10 mouse cellular contexts compared by ENCODE assay signal in the genomic region with DNA sequence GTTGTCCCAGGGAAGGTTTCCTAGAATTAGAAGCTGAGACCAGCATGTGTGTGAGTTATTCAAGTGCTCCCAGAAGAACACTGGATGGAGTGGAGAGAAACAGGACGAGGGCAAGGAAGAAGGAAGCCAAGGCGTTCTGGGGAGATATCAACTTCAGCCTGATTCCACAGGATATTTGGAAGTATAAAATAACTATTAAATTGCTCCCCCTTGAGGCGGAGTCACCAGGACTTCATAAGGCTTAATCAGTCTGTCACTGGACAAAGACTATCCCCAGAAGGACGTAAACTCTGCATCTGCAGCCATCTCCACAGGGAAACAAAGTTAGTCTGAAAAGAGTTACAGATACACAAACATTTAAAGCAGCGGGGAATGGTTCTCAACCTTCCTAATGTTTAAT.
DNase-seq lines count a peak whose midpoint lies in the region; ATAC-seq and TF ChIP-seq lines count a peak whose summit lies in the region.
"Had no signal": no experiment of that assay in that cellular context is flagged by ENCODE, and none has a peak within 500 bp of the region (broad histone marks: within the 10 kb centered on the region; RNA-seq: fewer than 3 reads in every experiment).

No protein-coding gene starts in this region.

- DNase-seq in gastrocnemius, adult 2 months: no peak
- DNase-seq in gastrocnemius, postnatal 36 days: no peak
- no peak for DNase-seq in left cerebral cortex, adult 2 months (ENCODE audit: extremely low spot score in 1 of 2, low spot score in 2 of 2)
- DNase-seq in left cerebral cortex, adult 18-20 months (ENCODE audit: low spot score in 2 of 2): no peak
- no peak for DNase-seq in Patski (ENCODE audit: low read depth, low spot score)
- DNase-seq in cerebellum, postnatal 14 days: peak; percentile 16 to 33
- DNase-seq in right cerebral cortex, adult 18-20 months: no peak
- no peak for DNase-seq in layer of hippocampus, postnatal 10 days (ENCODE audit: low spot score in 2 of 2)
- DNase-seq: thymus, postnatal 4 days had no signal

- no peak for ATAC-seq in Patski

- CTCF ChIA-PET in Patski (lab: Charles Lee): no interaction called here

- TF ChIP-seq CTCF in gastrocnemius, adult 2 months (IDR thresholded peaks at IDR 0.05): peak; percentile 44
- peak; percentile 12 for TF ChIP-seq CTCF in left cerebral cortex, adult 2 months (IDR thresholded peaks at IDR 0.05)
- TF ChIP-seq CTCF in Patski (IDR thresholded peaks at IDR 0.05): peak; percentile 39

- intact Hi-C loops in gastrocnemius, adult 2 months (cut with DNase I): loop anchor here (2.0 kb wide), 1 partner anchor 193 kb away; no protein-coding TSS in a partner anchor
- intact Hi-C loops in gastrocnemius, postnatal 36 days (cut with DNase I): loop anchor here (5.0 kb wide), 1 partner anchor 196 kb away; no protein-coding TSS in a partner anchor
- intact Hi-C loops in left cerebral cortex, adult 2 months (cut with DNase I): loop anchor here (2.0 to 5.0 kb wide), 2 partner anchors 106 to 193 kb away; a partner anchor contains a TSS

- POLR2A ChIA-PET in Patski (lab: Charles Lee): no interaction called here

- no peak overlapping the region for H3K4me3 ChIP-seq in gastrocnemius, adult 2 months
- H3K4me3 ChIP-seq in left cerebral cortex, adult 2 months: no peak overlapping the region
- H3K4me3 ChIP-seq: limb, embryonic 13.5 days had no signal

- H3K27me3 ChIP-seq in Patski: peaks cover 43% of the 10 kb centered on the region

- in situ Hi-C loops in Patski (cut with MboI; ENCODE audit: low pct_unique_long_range_greater_than_20kb): no loop called here

- no peak overlapping the region for H3K27ac ChIP-seq in gastrocnemius, adult 2 months
- H3K27ac ChIP-seq in left cerebral cortex, adult 2 months: no peak overlapping the region
- H3K27ac ChIP-seq: limb, embryonic 13.5 days had no signal

Comparison
In these comparisons a context has a peak if more than half of its experiments do, and no peak if none do; other contexts are left out.
1. DNase-seq: peak in cerebellum, postnatal 14 days (2 of 2); none in gastrocnemius, adult 2 months (single experiment), gastrocnemius, postnatal 36 days (0 of 2), left cerebral cortex, adult 2 months (0 of 2), left cerebral cortex, adult 18-20 months (0 of 2), Patski (single experiment), right cerebral cortex, adult 18-20 months (single experiment) and layer of hippocampus, postnatal 10 days (0 of 2).
2. Peak in every context shown above with its lines, with median percentiles within 50 percentile points of each other: CTCF ChIP-seq.